Mouse (Mus musculus): ENCODE measurements around the gene Rnf223. TPM values are rescaled to one million over a fixed set of nuclear protein-coding genes. Genes with fewer than 3 reads are reported as not detected.

The Rnf223 gene
- 0.79 and 0.93 TPM in 2 replicates for polyA plus RNA-seq (2016; fragmentation: Nextera tagmentation; extraction: Ambion mirVana)

- no peaks in the 10 kb centered on the region for H3K9me3 ChIP-seq (replicated peaks)
- peaks cover 27% of the 10 kb centered on the region for H3K36me3 ChIP-seq
- DNase-seq (ENCODE audit: low spot score), result no peak
- H3K27ac ChIP-seq (replicated peaks), result no peak within 1 kb of the TSS
- no peak within 1 kb of the TSS for H3K4me3 ChIP-seq
- H3K4me1 ChIP-seq, result no peaks in the 10 kb centered on the region
- WGBS, result 86% methylated on average over 15 of the region's 15 CpGs
- no peaks in the 10 kb centered on the region for H3K27me3 ChIP-seq (ENCODE audit: low read depth, poor library complexity, severe bottlenecking)
Observed at GRCm38 (mm10) chr4:156130436-156130835, at the start of gene Rnf223. Rnf223 (plus strand) TSS chr4:156130513.

- H3K4me1 ChIP-seq, result peaks cover 8% of the 10 kb centered on the region
- H3K4me3 ChIP-seq, result no peak overlapping the region
- no peak overlapping the region for H3K27ac ChIP-seq (replicated peaks)
- no peaks in the 10 kb centered on the region for H3K9me3 ChIP-seq (replicated peaks)
- no peak for DNase-seq (ENCODE audit: low spot score)
- H3K27me3 ChIP-seq (ENCODE audit: low read depth, poor library complexity, severe bottlenecking), result peaks cover 17% of the 10 kb centered on the region
- H3K36me3 ChIP-seq, result no peaks in the 10 kb centered on the region
- WGBS, result 65% methylated on average over 4 of the region's 4 CpGs
Observed at GRCm38 (mm10) chr4:156082621-156083234, 47.6 kb upstream of the Rnf223 start.

- Histone ChIP-seq H3K4me3 (no peak overlapping the region), H3K4me1 (peaks cover 1% of the 10 kb centered on the region), H3K36me3 (no peaks in the 10 kb centered on the region), H3K9me3 (replicated peaks) (no peaks in the 10 kb centered on the region), H3K27me3 (ENCODE audit: low read depth, poor library complexity, severe bottlenecking) (peaks cover 11% of the 10 kb centered on the region), H3K27ac (replicated peaks) (no peak overlapping the region)
- DNase-seq (ENCODE audit: low spot score), result no peak
- 90% methylated on average over 5 of the region's 5 CpGs for WGBS
Observed at GRCm38 (mm10) chr4:156083348-156083747, 47.0 kb upstream of the Rnf223 start.

GRCm38 (mm10) chr4:156084096-156084879 lies 46.0 kb upstream of the Rnf223 start:
- Histone ChIP-seq H3K4me1 (no peaks in the 10 kb centered on the region), H3K4me3 (no peak overlapping the region), H3K27me3 (ENCODE audit: low read depth, poor library complexity, severe bottlenecking) (0 out of 2 replicates have a peak, but pooled peaks cover 6% of the 10 kb centered on the region), H3K9me3 (replicated peaks) (no peaks in the 10 kb centered on the region), H3K36me3 (no peaks in the 10 kb centered on the region), H3K27ac (replicated peaks) (no peak overlapping the region)
- DNase-seq (ENCODE audit: low spot score), result no peak
- WGBS, result 85% methylated on average over 9 of the region's 9 CpGs

GRCm38 (mm10) chr4:156085256-156085655 lies 45.1 kb upstream of the Rnf223 start:
- 83% methylated on average over 8 of the region's 8 CpGs for WGBS
- Histone ChIP-seq H3K9me3 (replicated peaks) (no peaks in the 10 kb centered on the region), H3K27me3 (ENCODE audit: low read depth, poor library complexity, severe bottlenecking) (0 out of 2 replicates have a peak, but pooled peaks cover 4% of the 10 kb centered on the region), H3K4me3 (no peak overlapping the region), H3K27ac (replicated peaks) (no peak overlapping the region), H3K36me3 (no peaks in the 10 kb centered on the region), H3K4me1 (no peaks in the 10 kb centered on the region)
- no peak for DNase-seq (ENCODE audit: low spot score)

- Histone ChIP-seq H3K9me3 (replicated peaks) (no peaks in the 10 kb centered on the region), H3K27me3 (ENCODE audit: low read depth, poor library complexity, severe bottlenecking) (no peaks in the 10 kb centered on the region), H3K36me3 (no peaks in the 10 kb centered on the region), H3K27ac (replicated peaks) (no peak overlapping the region), H3K4me3 (no peak overlapping the region), H3K4me1 (no peaks in the 10 kb centered on the region)
- WGBS, result 42% methylated on average over 5 of the region's 5 CpGs
- no peak for DNase-seq (ENCODE audit: low spot score)
Observed at GRCm38 (mm10) chr4:156087398-156088087, 42.8 kb upstream of the Rnf223 start.

GRCm38 (mm10) chr4:156091236-156091635 lies 39.1 kb upstream of the Rnf223 start:
- 81% methylated on average over 1 of the region's 1 CpGs for WGBS
- no peak for DNase-seq (ENCODE audit: low spot score)
- H3K27me3 ChIP-seq (ENCODE audit: low read depth, poor library complexity, severe bottlenecking), result no peaks in the 10 kb centered on the region

GRCm38 (mm10) chr4:156092765-156093164 lies 37.5 kb upstream of the Rnf223 start:
- H3K4me1 ChIP-seq, result no peaks in the 10 kb centered on the region
- H3K36me3 ChIP-seq, result no peaks in the 10 kb centered on the region
- H3K9me3 ChIP-seq (replicated peaks), result no peaks in the 10 kb centered on the region
- no peak overlapping the region for H3K27ac ChIP-seq (replicated peaks)
- WGBS, result 82% methylated on average over 1 of the region's 1 CpGs
- H3K27me3 ChIP-seq (ENCODE audit: low read depth, poor library complexity, severe bottlenecking), result no peaks in the 10 kb centered on the region
- H3K4me3 ChIP-seq, result no peak overlapping the region
- DNase-seq (ENCODE audit: low spot score), result no peak

More at GRCm38 (mm10) chr4:156091236-156091635, 39.1 kb upstream of the Rnf223 start:
- H3K4me3 ChIP-seq, result no peak overlapping the region
- no peaks in the 10 kb centered on the region for H3K4me1 ChIP-seq
- H3K9me3 ChIP-seq (replicated peaks), result no peaks in the 10 kb centered on the region
- no peak overlapping the region for H3K27ac ChIP-seq (replicated peaks)
- no peaks in the 10 kb centered on the region for H3K36me3 ChIP-seq

GRCm38 (mm10) chr4:156093758-156094157 lies 36.6 kb upstream of the Rnf223 start:
- H3K4me1 ChIP-seq, result no peaks in the 10 kb centered on the region
- 81% methylated on average over 5 of the region's 5 CpGs for WGBS
- DNase-seq (ENCODE audit: low spot score), result no peak
- no peaks in the 10 kb centered on the region for H3K27me3 ChIP-seq (ENCODE audit: low read depth, poor library complexity, severe bottlenecking)
- no peaks in the 10 kb centered on the region for H3K9me3 ChIP-seq (replicated peaks)
- H3K36me3 ChIP-seq, result no peaks in the 10 kb centered on the region
- H3K4me3 ChIP-seq, result no peak overlapping the region
- no peak overlapping the region for H3K27ac ChIP-seq (replicated peaks)

- DNase-seq (ENCODE audit: low spot score), result no peak
- H3K9me3 ChIP-seq (replicated peaks), result no peaks in the 10 kb centered on the region
Observed at GRCm38 (mm10) chr4:156096191-156096590, 34.1 kb upstream of the Rnf223 start.

GRCm38 (mm10) chr4:156097770-156098366 lies 32.4 kb upstream of the Rnf223 start:
- Histone ChIP-seq H3K4me3 (no peak overlapping the region), H3K27ac (replicated peaks) (no peak overlapping the region), H3K9me3 (replicated peaks) (no peaks in the 10 kb centered on the region), H3K36me3 (no peaks in the 10 kb centered on the region), H3K4me1 (no peaks in the 10 kb centered on the region), H3K27me3 (ENCODE audit: low read depth, poor library complexity, severe bottlenecking) (no peaks in the 10 kb centered on the region)
- DNase-seq (ENCODE audit: low spot score), result no peak
- 70% methylated on average over 9 of the region's 9 CpGs for WGBS

More at GRCm38 (mm10) chr4:156096191-156096590, 34.1 kb upstream of the Rnf223 start:
- 95% methylated on average over 1 of the region's 1 CpGs for WGBS
- Histone ChIP-seq H3K4me1 (no peaks in the 10 kb centered on the region), H3K36me3 (no peaks in the 10 kb centered on the region), H3K4me3 (no peak overlapping the region), H3K27me3 (ENCODE audit: low read depth, poor library complexity, severe bottlenecking) (no peaks in the 10 kb centered on the region), H3K27ac (replicated peaks) (no peak overlapping the region)

GRCm38 (mm10) chr4:156099427-156099826 lies 30.9 kb upstream of the Rnf223 start:
- no peaks in the 10 kb centered on the region for H3K9me3 ChIP-seq (replicated peaks)
- WGBS, result 74% methylated on average over 6 of the region's 6 CpGs
- no peaks in the 10 kb centered on the region for H3K36me3 ChIP-seq
- no peak overlapping the region for H3K4me3 ChIP-seq
- H3K27me3 ChIP-seq (ENCODE audit: low read depth, poor library complexity, severe bottlenecking), result no peaks in the 10 kb centered on the region
- no peak for DNase-seq (ENCODE audit: low spot score)
- H3K27ac ChIP-seq (replicated peaks), result no peak overlapping the region
- H3K4me1 ChIP-seq, result no peaks in the 10 kb centered on the region

Measured in midbrain, embryonic 10.5 days (tissue).